Mouse (Mus musculus) midbrain, embryonic 13.5 days (tissue): ENCODE measurements around the gene Defb23. TPM values are rescaled to one million over a fixed set of nuclear protein-coding genes. Genes with fewer than 3 reads are reported as not detected.
"Not testable (repeated sequence)": the region's sequence is repeated elsewhere in the genome, so short reads cannot be mapped to it uniquely, and the experiment has no call there.

Experiments
- ATAC-seq: fragments of 200-750 bp; cut with Nextera tagmentation; 2 replicates; pipeline ENCODE4 v1.8.0; 2017; ENCODE audit warnings: mild to moderate bottlenecking, moderate TSS enrichment, moderate library complexity
- H3K27ac ChIP-seq: fragments of 300-500 bp; sonication (generic); 2 replicates; pipeline ENCODE4 v1.5.1; 2015; ENCODE audit warnings: inconsistent platforms, mild to moderate bottlenecking, moderate library complexity
- H3K27me3 ChIP-seq: fragments of 300-500 bp; sonication (generic); 2 replicates; pipeline ENCODE4 v1.6.1; 2015; ENCODE audit warnings: mild to moderate bottlenecking, inconsistent platforms
- H3K36me3 ChIP-seq: fragments of 300-500 bp; sonication (generic); 2 replicates; pipeline ENCODE4 v1.6.1; 2015; ENCODE audit warnings: mild to moderate bottlenecking, inconsistent platforms
- H3K4me1 ChIP-seq: fragments of 300-500 bp; sonication (generic); replicated peaks from 2 replicates; pipeline ENCODE4 v1.6.1; 2015; ENCODE audit warnings: inconsistent platforms
- H3K4me2 ChIP-seq: fragments of 300-500 bp; sonication (generic); replicated peaks from 2 replicates; pipeline ENCODE4 v1.6.1; 2015; ENCODE audit warnings: moderate library complexity, mild to moderate bottlenecking, inconsistent platforms
- H3K4me3 ChIP-seq: fragments of 300-500 bp; sonication (generic); replicated peaks from 2 replicates; pipeline ENCODE4 v1.5.1; 2015; ENCODE audit warnings: mild to moderate bottlenecking, inconsistent platforms
- H3K9ac ChIP-seq: fragments of 300-500 bp; sonication (generic); replicated peaks from 2 replicates; pipeline ENCODE4 v1.6.1; 2015; ENCODE audit warnings: mild to moderate bottlenecking, inconsistent platforms
- H3K9me3 ChIP-seq: fragments of 300-500 bp; sonication (generic); 2 replicates; pipeline ENCODE4 v1.6.1; 2016; ENCODE audit warnings: mild to moderate bottlenecking, inconsistent platforms
- WGBS: fragments of 180-500 bp; shearing (Covaris S2); methylation state at CpG from one replicate; pipeline ENCODE4 v1.1.7; 2015; 5-methylcytosine and 5-hydroxymethylcytosine counted together
- polyA plus RNA-seq: library from polyadenylated mRNA; unstranded; fragments of >200 nt; fragmentation: Nextera tagmentation; extraction: Ambion mirVana; gene quantifications from 2 replicates; pipeline ENCODE4 v1.2.1, GENCODE M21; 2015

Defb23 gene
- polyA plus RNA-seq, 1 experiment from 2014 or later: not detected

GRCm38 (mm10) chr2:152436405-152436901 lies 28.0 kb downstream of the Defb23 start:
- H3K36me3 ChIP-seq: no peaks in the 10 kb centered on the region
- no peaks in the 10 kb centered on the region for H3K9me3 ChIP-seq
- H3K27ac ChIP-seq: no peak overlapping the region
- H3K27me3 ChIP-seq: 0 out of 2 replicates have a peak, but pooled peaks cover 2% of the 10 kb centered on the region
- 76% methylated on average over 7 of the region's 7 CpGs for WGBS
- no peak overlapping the region for H3K4me3 ChIP-seq
- H3K4me1 ChIP-seq: peaks cover 11% of the 10 kb centered on the region
- H3K4me2 ChIP-seq: no peak overlapping the region
- ATAC-seq: no peak
- H3K9ac ChIP-seq: no peak overlapping the region

DNA sequence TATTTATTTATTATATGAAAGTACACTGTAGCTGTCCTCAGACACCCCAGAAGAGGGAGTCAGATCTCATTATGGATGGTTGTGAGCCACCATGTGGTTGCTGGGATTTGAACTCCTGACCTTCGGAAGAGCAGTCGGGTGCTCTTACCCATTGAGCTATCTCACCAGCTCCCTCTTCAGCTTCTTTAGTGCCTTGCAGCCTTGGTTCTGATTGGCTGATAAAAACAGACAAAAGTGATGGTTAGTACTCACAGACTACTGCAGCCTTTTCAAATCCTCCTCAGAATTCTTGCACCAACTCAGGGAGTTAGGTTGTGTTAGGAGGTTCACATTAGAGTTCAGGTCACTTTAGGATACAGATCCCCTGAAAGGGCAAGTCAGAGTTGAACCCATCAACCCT lies 35.9 kb downstream of the Defb23 start:
- H3K4me2 ChIP-seq, H3K27me3 ChIP-seq, ATAC-seq, H3K9me3 ChIP-seq, H3K4me3 ChIP-seq, H3K9ac ChIP-seq, H3K36me3 ChIP-seq, H3K27ac ChIP-seq: not testable (repeated sequence)
- peaks cover 11% of the 10 kb centered on the region for H3K4me1 ChIP-seq
- WGBS: 87% methylated on average over 2 of the region's 2 CpGs

GRCm38 (mm10) chr2:152427493-152427892 lies 36.9 kb downstream of the Defb23 start:
- H3K9ac ChIP-seq: peak overlapping the region; percentile 46; the same call in 1 of the 2 replicates
- H3K27me3 ChIP-seq: no peaks in the 10 kb centered on the region
- H3K4me3 ChIP-seq: no peak overlapping the region; the same call in 1 of the 2 replicates
- H3K27ac ChIP-seq: no peak overlapping the region
- WGBS: 3% methylated on average over 12 of the region's 12 CpGs
- H3K4me1 ChIP-seq: peaks cover 11% of the 10 kb centered on the region
- H3K9me3 ChIP-seq: no peaks in the 10 kb centered on the region
- peak; percentile 34; the same call in 1 of the 2 replicates for ATAC-seq
- H3K36me3 ChIP-seq: no peaks in the 10 kb centered on the region
- H3K4me2 ChIP-seq: peak overlapping the region; percentile 42

- H3K4me3 ChIP-seq: no peak overlapping the region
- H3K36me3 ChIP-seq: no peaks in the 10 kb centered on the region
- H3K27me3 ChIP-seq: no peaks in the 10 kb centered on the region
- peaks cover 35% of the 10 kb centered on the region for H3K4me1 ChIP-seq
- H3K9ac ChIP-seq: no peak overlapping the region; the same call in 1 of the 2 replicates
- 96% methylated on average over 3 of the region's 3 CpGs for WGBS
- H3K27ac ChIP-seq: no peak overlapping the region
- peaks cover 4% of the 10 kb centered on the region; the same call in 1 of the 2 replicates for H3K9me3 ChIP-seq
- H3K4me2 ChIP-seq: peak overlapping the region; percentile 97; the same call in 1 of the 2 replicates
- no peak for ATAC-seq
These were observed 48.6 kb downstream of the Defb23 start for GRCm38 (mm10) chr2:152415786-152416185.

DNA sequence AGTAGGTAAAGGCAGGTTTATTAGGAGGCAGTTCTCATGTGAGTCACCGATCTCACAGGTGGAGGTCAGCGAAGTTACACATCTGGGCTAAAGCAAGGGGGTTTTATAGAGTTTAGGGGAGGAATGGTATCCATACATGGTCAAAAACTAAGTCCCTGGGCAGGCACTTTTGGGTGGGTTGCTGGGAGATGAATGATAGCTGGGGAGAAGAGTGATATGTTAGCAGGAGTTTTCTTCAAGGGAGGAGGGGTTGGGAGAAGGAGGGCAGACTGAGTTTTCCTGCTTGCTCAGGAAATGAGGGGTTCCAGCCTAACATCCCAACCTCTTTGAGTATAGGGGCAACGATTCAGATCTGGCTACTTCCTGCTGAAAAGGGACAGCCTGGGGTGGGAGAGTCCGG lies 49.1 kb downstream of the Defb23 start, which contains the start of gene 6820408C15Rik:
Gene 6820408C15Rik (plus strand): TSS at position 301 of the 400 bp plus-strand sequence.
- ATAC-seq: 0 out of 2 replicates have a peak, but pooled peaks have one; percentile 1
- no peaks in the 10 kb centered on the region for H3K27me3 ChIP-seq
- peak within 1 kb of the TSS; percentile 97 for H3K4me2 ChIP-seq
- peak within 1 kb of the TSS; percentile 96 for H3K27ac ChIP-seq
- H3K36me3 ChIP-seq: no peaks in the 10 kb centered on the region
- peaks cover 40% of the 10 kb centered on the region for H3K4me1 ChIP-seq
- peaks cover 4% of the 10 kb centered on the region; the same call in 1 of the 2 replicates for H3K9me3 ChIP-seq
- H3K4me3 ChIP-seq: peak within 1 kb of the TSS; percentile 76
- peak within 1 kb of the TSS; percentile 95 for H3K9ac ChIP-seq
- 32% methylated on average over 4 of the region's 4 CpGs for WGBS

DNA sequence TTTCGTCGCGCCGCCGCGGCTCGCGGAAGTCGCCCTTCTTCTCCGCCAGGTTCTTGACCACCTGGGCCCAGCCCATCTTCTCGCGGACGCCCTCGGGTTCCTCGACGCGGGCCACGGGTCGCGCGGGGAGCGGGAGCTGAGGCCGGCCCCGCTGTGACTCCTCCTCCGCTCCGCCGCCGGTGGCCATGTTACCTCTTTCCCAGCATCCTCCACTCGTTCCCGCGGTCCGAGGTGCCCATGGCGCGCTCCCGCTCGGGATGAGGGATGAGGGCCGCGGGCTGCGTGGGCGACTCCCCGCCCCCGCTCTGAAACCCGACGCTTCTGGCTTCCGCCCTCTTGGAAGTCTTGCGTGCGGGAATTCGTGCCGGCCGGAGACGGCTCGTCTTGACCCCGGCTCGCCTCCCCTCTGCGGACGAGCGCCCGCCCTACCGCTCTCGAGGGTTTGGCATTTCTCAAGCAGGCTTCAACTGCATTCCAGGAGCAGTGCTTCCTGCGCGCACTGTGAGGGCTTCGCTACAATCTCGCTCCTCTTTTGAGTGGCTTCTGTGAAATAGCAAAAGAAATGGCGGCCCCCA lies 49.7 kb downstream of the Defb23 start, which contains the start of gene Zcchc3:
Gene Zcchc3 (minus strand): TSS at position 437 of the 575 bp plus-strand sequence.
- Histone ChIP-seq H3K4me2 (peak within 1 kb of the TSS; percentile 97), H3K36me3 (no peaks in the 10 kb centered on the region), H3K27ac (peak within 1 kb of the TSS; percentile 96), H3K4me3 (peak within 1 kb of the TSS; percentile 76), H3K9me3 (peaks cover 4% of the 10 kb centered on the region; the same call in 1 of the 2 replicates), H3K4me1 (peaks cover 46% of the 10 kb centered on the region), H3K9ac (peak within 1 kb of the TSS; percentile 95), H3K27me3 (no peaks in the 10 kb centered on the region)
- peak; percentile 80 for ATAC-seq
- under 1% methylated on average over 65 of the region's 65 CpGs for WGBS

DNA sequence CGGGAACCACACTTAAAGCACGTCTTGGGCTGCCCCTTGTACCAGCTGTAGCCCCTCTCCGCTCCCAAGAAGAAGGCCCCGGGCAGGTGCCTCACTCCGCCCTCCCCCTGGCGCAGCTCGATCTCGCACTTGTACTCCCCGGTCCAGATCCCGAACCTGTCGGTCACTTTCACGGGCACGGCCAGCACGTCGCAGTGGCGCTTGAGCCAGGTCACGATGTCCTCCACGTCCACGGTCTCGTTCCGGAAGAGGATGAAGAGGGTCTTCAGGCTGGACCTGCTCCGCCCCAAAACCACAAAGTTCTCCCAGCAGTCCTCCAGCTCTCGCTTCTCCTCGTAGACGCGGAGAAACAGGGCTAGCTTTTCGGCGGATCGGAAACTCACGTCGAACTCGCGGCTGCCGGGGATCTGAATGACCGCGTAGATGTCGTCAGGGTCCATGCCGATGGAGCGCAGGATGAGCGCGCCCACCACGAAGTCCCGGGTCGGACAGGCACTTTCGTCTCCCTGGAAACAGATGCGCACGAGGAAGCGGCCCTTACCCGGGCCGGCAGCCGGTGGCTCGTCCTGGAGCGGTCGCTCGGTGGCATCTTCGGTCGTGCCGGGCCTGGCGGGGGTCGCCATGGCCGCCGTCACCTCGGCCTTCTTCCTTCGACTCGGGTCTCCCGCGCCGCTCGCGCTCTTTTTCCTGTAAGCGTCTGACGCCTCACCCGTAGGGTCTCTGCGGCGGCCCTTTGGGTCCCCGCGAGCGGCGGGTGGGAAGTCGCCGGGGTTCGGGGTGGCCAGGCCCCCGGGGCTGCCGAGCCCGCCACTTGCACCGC lies 50.4 kb downstream of the Defb23 start:
- Histone ChIP-seq H3K4me2 (peak overlapping the region; percentile 97), H3K27ac (peak overlapping the region; percentile 96), H3K9me3 (peaks cover 4% of the 10 kb centered on the region; the same call in 1 of the 2 replicates), H3K36me3 (no peaks in the 10 kb centered on the region), H3K27me3 (no peaks in the 10 kb centered on the region), H3K4me1 (peaks cover 46% of the 10 kb centered on the region), H3K4me3 (peak overlapping the region; percentile 76), H3K9ac (peak overlapping the region; percentile 95)
- WGBS: under 1% methylated on average over 86 of the region's 86 CpGs
- ATAC-seq: peak; percentile 28

- ATAC-seq: no peak
- peak overlapping the region; percentile 97 for H3K27ac ChIP-seq
- peak overlapping the region; percentile 95 for H3K9ac ChIP-seq
- H3K36me3 ChIP-seq: no peaks in the 10 kb centered on the region
- peak overlapping the region; percentile 97 for H3K4me2 ChIP-seq
- H3K9me3 ChIP-seq: peaks cover 4% of the 10 kb centered on the region; the same call in 1 of the 2 replicates
- H3K27me3 ChIP-seq: no peaks in the 10 kb centered on the region
- H3K4me1 ChIP-seq: peaks cover 46% of the 10 kb centered on the region
- peak overlapping the region; percentile 76 for H3K4me3 ChIP-seq
- under 1% methylated on average over 21 of the region's 21 CpGs for WGBS
These were observed 51.2 kb downstream of the Defb23 start for GRCm38 (mm10) chr2:152413158-152413764.

DNA sequence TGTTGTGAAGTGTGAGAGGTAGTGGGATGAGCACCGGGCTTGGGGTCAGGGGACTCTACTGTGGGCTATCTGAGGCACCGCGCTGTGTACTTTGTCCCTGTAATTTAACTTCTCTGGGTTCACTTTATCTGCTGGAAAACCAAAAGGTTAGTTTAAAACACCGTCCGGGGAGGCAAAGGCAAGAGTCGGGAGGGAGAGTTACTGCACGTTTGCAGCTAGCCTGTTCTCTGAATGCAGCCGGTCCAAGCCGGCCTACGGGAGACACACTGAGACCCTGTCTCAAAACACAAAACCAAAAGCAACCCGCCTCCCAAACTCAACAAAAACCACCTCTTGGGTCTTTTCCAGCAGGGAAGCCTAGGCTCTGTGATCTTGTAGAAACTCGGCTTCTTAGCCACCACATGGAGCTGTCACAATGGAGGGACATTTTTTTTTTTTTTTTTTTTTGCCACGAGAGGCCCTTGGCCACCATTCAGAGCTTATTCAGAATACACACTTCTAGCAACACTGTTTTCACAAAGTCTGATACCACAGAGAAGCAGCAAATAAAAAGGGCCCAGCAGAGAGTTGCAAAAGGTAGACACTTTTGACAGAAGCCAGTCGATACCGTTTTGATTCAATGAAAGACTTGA lies 51.8 kb downstream of the Defb23 start:
- peaks cover 4% of the 10 kb centered on the region; the same call in 1 of the 2 replicates for H3K9me3 ChIP-seq
- H3K4me3 ChIP-seq: peak overlapping the region; percentile 76
- H3K9ac ChIP-seq: peak overlapping the region; percentile 95
- H3K27me3 ChIP-seq: no peaks in the 10 kb centered on the region
- 2% methylated on average over 15 of the region's 15 CpGs for WGBS
- H3K4me2 ChIP-seq: peak overlapping the region; percentile 97
- no peaks in the 10 kb centered on the region for H3K36me3 ChIP-seq
- H3K4me1 ChIP-seq: peaks cover 46% of the 10 kb centered on the region
- peak overlapping the region; percentile 97 for H3K27ac ChIP-seq
- ATAC-seq: no peak

- H3K4me3 ChIP-seq: peak overlapping the region; percentile 76
- H3K4me2 ChIP-seq: peak overlapping the region; percentile 97
- 5% methylated on average over 7 of the region's 7 CpGs for WGBS
- peak; percentile 1; the same call in 1 of the 2 replicates for ATAC-seq
- H3K9ac ChIP-seq: peak overlapping the region; percentile 95
- H3K4me1 ChIP-seq: peaks cover 50% of the 10 kb centered on the region
- H3K36me3 ChIP-seq: no peaks in the 10 kb centered on the region
- H3K27me3 ChIP-seq: no peaks in the 10 kb centered on the region
- peaks cover 4% of the 10 kb centered on the region; the same call in 1 of the 2 replicates for H3K9me3 ChIP-seq
- peak overlapping the region; percentile 97 for H3K27ac ChIP-seq
These were observed 52.9 kb downstream of the Defb23 start for GRCm38 (mm10) chr2:152411471-152411870.

DNA sequence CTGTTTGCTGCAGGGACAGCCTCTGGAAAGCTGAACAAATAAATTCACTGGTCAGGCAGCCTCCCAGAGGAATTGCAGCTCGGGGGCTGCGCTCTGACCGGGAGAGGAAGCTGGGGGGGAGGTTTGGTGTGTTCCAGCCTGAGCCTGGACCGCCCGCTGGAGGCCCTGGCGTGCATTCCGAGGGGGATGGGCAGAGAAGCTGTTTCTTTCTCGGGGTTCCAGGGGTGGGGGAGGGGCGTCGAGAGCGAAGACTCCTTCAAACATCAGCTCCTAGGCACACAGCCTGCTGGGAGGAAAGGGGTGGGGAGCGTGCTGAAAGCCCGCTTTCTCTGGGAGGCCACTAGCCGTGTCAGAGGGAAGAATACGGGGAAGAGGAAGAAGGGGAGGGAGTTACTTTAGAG lies 53.4 kb downstream of the Defb23 start:
- peak overlapping the region; percentile 76 for H3K4me3 ChIP-seq
- no peaks in the 10 kb centered on the region for H3K27me3 ChIP-seq
- H3K4me1 ChIP-seq: peaks cover 53% of the 10 kb centered on the region
- peak overlapping the region; percentile 97 for H3K27ac ChIP-seq
- peaks cover under 1% of the 10 kb centered on the region; the same call in 1 of the 2 replicates for H3K9me3 ChIP-seq
- ATAC-seq: peak; percentile 71
- H3K36me3 ChIP-seq: no peaks in the 10 kb centered on the region
- H3K4me2 ChIP-seq: peak overlapping the region; percentile 97
- WGBS: under 1% methylated on average over 14 of the region's 15 CpGs
- H3K9ac ChIP-seq: peak overlapping the region; percentile 95
